Mouse (Mus musculus): ENCODE data around the gene Ncbp3.

DNA sequence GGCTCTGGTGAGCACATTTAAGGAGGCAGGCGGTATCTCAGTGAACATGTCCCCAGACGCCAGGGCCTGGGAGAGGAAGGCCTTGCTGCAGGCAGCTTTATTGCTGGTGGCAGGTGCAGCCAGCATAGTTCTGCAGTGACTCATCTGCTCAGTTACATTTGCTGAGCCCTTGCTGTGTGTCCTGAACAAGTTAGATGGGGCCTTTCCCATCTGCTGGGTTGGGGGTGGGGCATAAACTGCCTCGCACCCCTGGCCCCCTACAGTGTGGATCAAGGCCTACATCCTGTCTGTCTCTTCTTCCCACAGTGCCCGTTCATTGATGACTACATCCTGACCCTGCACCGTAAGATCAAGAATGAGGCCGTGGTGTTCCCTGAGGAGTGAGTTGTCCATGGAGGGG lies 10.7 kb upstream of the Ncbp3 start:
- no peak for TF ChIP-seq E2F4 (IDR thresholded peaks at IDR 0.05; ENCODE audit: insufficient read depth)
- TF ChIP-seq POLR2A (IDR thresholded peaks at IDR 0.05; ENCODE audit: insufficient read length, low read depth) = no peak
- TF ChIP-seq USF1 (IDR thresholded peaks at IDR 0.05; ENCODE audit: low read depth) = no peak
- TF ChIP-seq MYOD1 (IDR thresholded peaks at IDR 0.05; ENCODE audit: control insufficient read depth in 1 of 3, insufficient read length in 2 of 3, low read depth in 2 of 3) = peak; percentile 91 to 100 (median 100)
- peak; percentile 55 for TF ChIP-seq TCF12 (IDR thresholded peaks at IDR 0.05; ENCODE audit: insufficient read depth, poor library complexity, severe bottlenecking)
- TF ChIP-seq CEBPB (IDR thresholded peaks at IDR 0.05; ENCODE audit: insufficient read depth, poor library complexity, severe bottlenecking) = no peak
- peak; percentile 63 to 98 (median 86) for TF ChIP-seq MYOG (IDR thresholded peaks at IDR 0.05; ENCODE audit: control insufficient read depth in 1 of 3, insufficient read depth in 1 of 3, insufficient read length in 2 of 3, low read depth in 2 of 3)
